Mouse (Mus musculus) embryonic fibroblast, embryonic 13.5 days (primary cell): Measurements from ENCODE around the gene Lgi4. TPM values are rescaled to one million over a fixed set of nuclear protein-coding genes. Genes with fewer than 3 reads are reported as not detected.

Source experiments
- H3K27ac ChIP-seq: 2 replicates; pipeline ENCODE4 v1.5.1; 2012; ENCODE audit warnings: low read length, control low read depth, inconsistent platforms; ENCODE audit not compliant: insufficient read depth
- H3K4me1 ChIP-seq: 2 replicates; pipeline ENCODE4 v1.6.1; 2011; ENCODE audit warnings: low read length; ENCODE audit not compliant: control insufficient read depth, insufficient read depth
- H3K4me3 ChIP-seq: 2 replicates; pipeline ENCODE4 v1.5.1; 2011; ENCODE audit warnings: mild to moderate bottlenecking, control low read depth, low read length; ENCODE audit not compliant: insufficient read depth
- CTCF ChIP-seq: IDR thresholded peaks from 2 replicates; pipeline ENCODE4 v1.5.1; 2011; ENCODE audit warnings: mild to moderate bottlenecking, control low read depth, low read length, moderate library complexity, borderline replicate concordance; ENCODE audit not compliant: insufficient read depth
- POLR2A ChIP-seq: IDR thresholded peaks from 2 replicates; pipeline ENCODE4 v1.6.1; 2011; ENCODE audit warnings: low read depth, mild to moderate bottlenecking, control low read depth, low read length, moderate library complexity
- polyA plus RNA-seq: library from polyadenylated mRNA; stranded (reverse); fragments of >200 nt; gene quantifications from 2 replicates; pipeline ENCODE4 v1.2.4, GENCODE M21; 2011; ENCODE audit warnings: low read depth; ENCODE audit not compliant: missing spikeins, insufficient read length

Gene Lgi4
- polyA plus RNA-seq: 0.92 and 1.1 TPM in 2 replicates

DNA sequence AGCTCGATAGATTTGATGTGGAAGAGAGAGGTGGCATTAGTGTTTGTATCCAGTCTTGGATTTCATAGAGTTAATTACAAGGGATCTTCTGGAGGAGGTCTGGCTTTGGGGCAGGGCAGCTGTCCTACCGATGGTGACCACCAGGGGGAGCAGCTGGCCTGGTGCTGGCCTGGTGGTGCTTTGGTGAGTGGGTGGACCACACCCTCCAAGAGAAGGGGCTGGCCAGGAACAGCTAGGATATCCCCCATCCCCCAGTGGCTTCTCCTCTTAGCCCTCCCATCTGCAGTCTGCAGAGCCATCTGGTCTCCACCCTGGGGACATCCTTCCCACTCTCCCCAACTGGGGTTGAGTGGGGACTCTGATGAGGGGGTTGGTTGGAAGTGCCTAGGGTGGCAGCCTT, at the start of gene Lgi4:
TSS of gene Lgi4 (plus strand) at position 235 of the 400 bp plus-strand sequence.
- Histone ChIP-seq H3K27ac (no peak within 1 kb of the TSS), H3K4me3 (no peak within 1 kb of the TSS)
- TF ChIP-seq POLR2A (no peak), CTCF (peak; percentile 87)

DNA sequence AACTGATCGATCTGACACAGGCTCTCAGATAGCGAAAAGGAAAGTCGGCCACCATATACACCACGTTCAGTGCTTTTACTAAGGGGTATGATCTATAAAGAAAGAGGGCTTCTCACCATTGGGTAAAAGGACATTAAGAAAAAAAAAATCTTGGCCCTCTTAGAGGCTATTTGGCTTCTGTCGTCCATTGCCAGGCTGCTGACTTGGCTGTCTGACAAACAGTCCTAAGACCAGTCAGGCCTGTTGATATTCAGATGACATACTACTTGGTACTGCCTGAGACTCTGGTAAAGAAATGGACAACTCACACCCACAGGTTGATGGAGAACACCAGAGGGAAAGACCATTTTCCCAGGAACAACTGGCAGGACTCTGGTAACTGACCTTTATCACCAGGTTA, 46.2 kb upstream of the Lgi4 start:
- peaks cover 3% of the 10 kb centered on the region for H3K4me1 ChIP-seq
- no peak for TF ChIP-seq CTCF
- no peak for TF ChIP-seq POLR2A
- H3K27ac ChIP-seq: no peak overlapping the region
- no peak overlapping the region for H3K4me3 ChIP-seq

More for the DNA sequence above, at the start of gene Lgi4:
- H3K4me1 ChIP-seq: no peaks in the 10 kb centered on the region

DNA sequence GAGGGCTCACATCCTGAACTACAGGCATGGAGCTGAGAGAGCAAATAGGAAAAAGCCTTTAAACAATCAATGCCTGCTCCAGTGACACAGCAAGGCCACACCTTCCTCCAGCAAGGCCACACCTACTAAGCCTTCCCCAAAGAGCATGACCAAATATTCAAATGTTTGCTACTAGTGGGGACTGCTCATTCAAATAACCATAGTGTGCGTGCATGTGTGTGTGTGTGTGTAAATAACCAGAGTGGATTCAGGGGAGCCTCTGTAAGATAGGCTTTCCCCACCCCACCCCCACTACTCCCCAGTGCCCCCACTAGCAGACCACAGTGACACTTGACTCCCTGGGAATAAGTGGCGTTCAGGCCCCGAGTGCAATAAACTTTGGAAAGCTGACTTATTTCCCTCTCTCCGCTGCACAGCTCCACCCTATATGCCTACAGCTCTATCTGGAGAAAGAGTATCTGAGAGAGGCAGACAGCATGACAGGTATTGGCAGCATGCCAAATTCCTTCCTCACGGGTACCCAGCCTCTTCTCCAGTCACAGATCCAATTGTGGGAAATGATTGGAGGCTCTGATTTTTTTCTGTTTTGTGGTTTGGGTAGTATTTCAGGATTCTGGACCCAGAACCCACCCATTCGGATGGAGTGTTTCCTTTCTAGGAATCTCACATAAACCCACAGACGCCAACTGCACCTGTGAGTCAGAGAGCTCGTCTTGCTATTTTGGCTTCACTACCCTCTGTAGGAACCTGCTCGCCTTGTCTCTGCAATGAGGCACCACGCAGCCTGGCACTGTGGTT, 41.8 kb upstream of the Lgi4 start:
- TF ChIP-seq CTCF: no peak
- TF ChIP-seq POLR2A: no peak
- Histone ChIP-seq H3K4me3 (no peak overlapping the region), H3K27ac (no peak overlapping the region), H3K4me1 (peaks cover 3% of the 10 kb centered on the region)

DNA sequence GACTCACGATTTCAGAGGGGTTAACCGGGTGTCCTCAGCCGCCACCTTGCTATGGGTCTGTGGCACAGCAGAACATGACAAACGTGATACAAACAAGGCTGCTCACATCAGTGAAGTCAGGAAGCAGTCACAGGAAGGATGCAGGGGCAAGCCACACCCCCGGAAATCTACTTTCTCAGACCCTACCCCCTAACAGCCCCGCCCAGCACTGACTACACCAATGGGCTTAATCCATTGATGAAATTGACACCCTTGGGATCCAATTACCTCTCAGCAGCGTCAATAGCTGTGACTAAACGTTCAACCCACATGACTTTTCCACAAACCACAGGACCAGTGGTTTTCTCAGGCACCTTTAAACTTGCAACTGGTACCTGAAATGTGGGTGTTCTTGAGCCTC, 30.5 kb upstream of the Lgi4 start:
- H3K4me1 ChIP-seq: no peaks in the 10 kb centered on the region
- TF ChIP-seq POLR2A (no peak), CTCF (no peak)
- H3K27ac ChIP-seq: no peak overlapping the region
- H3K4me3 ChIP-seq: no peak overlapping the region

DNA sequence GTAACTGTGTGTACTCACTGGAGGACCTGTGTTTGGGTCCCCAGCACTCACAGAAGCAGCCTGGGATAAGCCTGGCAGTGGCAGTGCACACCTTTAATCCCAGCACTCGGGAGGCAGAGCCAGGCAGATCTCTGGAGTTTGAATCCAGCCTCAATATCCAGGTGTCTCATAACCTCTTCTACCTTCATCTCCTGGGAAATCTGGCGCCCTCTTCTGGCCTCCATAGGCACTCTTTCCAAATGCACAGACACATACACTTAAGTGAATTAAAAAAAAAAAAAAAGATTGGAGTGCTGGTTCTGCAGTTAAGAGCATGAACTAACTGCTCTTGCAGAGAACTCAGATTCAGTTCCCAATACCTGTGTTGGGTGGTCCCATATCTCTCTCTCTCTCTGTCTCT, 28.4 kb upstream of the Lgi4 start:
- H3K27ac ChIP-seq: no peak overlapping the region
- TF ChIP-seq POLR2A (no peak), CTCF (no peak)
- H3K4me1 ChIP-seq: no peaks in the 10 kb centered on the region
- no peak overlapping the region for H3K4me3 ChIP-seq

DNA sequence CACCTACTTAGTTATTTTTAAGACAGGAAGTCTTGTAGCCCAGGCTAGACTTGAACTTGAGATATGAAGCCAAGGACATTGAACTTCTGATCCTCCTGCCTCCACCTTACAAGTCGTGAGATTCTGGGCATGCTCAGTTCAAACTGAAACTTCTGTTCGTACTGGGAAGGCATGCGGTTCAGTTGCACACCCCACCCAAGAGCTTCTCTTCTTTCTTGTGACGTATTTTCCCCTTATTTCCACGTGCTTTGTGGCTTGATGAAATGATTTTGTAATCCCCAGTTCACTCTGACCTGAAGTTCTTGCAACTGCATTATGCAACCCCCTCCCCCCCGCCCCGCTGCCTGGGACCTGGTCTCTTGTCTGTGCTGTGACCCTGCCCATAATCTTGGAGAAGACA, 27.4 kb upstream of the Lgi4 start:
- TF ChIP-seq POLR2A: no peak
- no peak for TF ChIP-seq CTCF
- Histone ChIP-seq H3K27ac (no peak overlapping the region), H3K4me3 (no peak overlapping the region), H3K4me1 (no peaks in the 10 kb centered on the region)

DNA sequence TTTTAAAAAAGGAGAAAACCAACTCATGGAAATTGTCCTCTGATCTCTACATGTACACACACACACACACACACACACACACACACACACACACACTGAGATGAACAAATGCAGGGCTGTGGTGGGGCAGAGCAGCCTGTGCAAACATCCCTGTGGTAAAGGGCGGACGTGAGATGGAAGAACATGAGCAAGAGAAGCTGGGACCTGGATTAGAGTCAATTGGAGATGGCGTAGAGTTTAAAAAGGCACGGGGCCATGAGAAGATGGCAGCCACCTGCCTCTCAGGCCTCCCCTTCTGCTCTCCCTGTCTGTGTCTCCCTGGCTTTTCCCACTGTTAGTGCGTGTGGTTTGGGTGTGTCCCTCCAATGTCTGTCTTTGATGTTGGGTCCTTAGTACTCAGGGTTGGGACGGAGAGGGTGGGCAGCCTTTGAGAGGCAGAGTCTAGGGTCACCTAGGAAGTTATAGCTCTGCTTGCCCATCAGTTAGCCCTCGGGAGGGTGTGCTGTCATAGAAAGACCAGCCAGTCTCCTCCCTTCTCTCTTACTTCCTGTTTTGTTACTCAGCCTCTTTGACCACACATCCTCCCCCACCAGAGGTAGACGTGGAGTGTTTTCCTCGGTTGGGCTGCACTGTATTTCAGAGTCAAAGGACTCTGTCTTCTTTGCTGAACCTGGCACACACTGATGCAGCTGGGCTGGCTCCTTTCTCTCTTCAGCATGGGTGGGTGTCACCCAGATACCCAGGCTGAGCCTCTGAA, 25.6 kb upstream of the Lgi4 start:
- TF ChIP-seq POLR2A (no peak), CTCF (no peak)
- no peaks in the 10 kb centered on the region for H3K4me1 ChIP-seq
- H3K27ac ChIP-seq: no peak overlapping the region
- H3K4me3 ChIP-seq: no peak overlapping the region

DNA sequence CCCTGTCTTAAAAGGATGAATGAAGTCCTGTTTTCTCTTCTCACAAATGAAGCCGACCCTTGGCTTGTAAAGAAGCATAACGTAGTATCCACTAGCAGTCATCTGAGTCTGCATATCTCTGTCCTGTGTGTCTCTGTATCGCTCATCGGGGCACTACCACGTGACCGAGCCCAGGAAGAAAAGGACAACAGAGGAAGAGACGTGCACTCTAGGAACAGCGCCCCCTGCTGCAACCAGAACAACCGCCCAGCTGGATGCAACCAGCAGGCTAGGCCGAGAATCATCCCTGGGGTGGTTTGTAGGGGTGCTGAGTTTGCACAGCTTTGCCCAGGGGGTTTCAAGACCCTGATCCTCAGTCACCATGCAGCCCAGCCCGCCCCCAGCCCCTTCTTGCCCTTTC, 24.4 kb upstream of the Lgi4 start:
- TF ChIP-seq POLR2A (no peak), CTCF (0 out of 2 replicates have a peak, but pooled peaks have one; percentile 11)
- Histone ChIP-seq H3K27ac (no peak overlapping the region), H3K4me1 (no peaks in the 10 kb centered on the region), H3K4me3 (no peak overlapping the region)

DNA sequence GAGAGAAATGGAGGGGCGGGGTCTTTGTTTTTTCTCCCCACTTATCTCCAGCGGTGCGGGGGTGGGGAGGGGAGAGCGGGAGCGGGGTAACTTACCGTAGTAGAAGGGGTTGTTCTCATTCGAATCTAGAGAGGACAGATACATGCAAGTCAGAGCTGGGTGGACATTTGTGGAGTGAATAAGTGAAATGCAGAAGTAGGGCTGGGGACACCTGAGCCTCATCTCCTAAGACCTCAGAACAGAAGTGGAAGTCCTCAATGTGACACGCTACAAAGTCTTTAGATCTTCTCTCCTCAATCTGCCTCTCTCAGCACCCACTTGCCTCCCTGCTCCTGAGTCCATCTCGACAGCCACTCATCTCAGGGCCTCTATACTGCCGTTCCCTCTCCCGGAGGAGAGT, 23.9 kb upstream of the Lgi4 start:
- TF ChIP-seq POLR2A (no peak), CTCF (no peak)
- no peaks in the 10 kb centered on the region for H3K4me1 ChIP-seq
- no peak overlapping the region for H3K4me3 ChIP-seq
- H3K27ac ChIP-seq: no peak overlapping the region

DNA sequence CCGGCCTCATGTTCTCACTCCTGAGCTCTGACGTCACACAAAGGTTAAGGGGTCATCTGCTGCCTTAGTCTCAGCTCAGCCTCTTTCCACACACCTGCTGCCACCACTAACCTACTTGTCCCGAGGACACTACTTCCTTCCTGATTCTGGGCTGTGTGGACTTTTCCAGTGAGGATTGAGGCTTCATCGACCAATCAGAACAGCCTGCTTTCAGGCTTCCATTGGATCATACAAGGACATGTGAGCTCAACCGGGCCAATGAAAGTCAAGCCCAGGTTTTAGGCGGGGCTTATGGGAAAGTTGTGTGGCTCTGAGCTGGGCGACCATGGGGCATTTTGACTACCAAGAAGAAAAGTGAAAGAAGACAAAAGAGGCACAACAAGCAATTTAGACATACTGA, 22.2 kb upstream of the Lgi4 start:
- Histone ChIP-seq H3K4me3 (no peak overlapping the region), H3K27ac (no peak overlapping the region), H3K4me1 (0 out of 2 replicates have a peak, but pooled peaks cover 3% of the 10 kb centered on the region)
- TF ChIP-seq CTCF (no peak), POLR2A (no peak)
